Mouse (Mus musculus) stomach, postnatal 0 days (tissue): ENCODE data around the gene Ccdc88b. TPM values are rescaled to one million over a fixed set of nuclear protein-coding genes. Genes with fewer than 3 reads are reported as not detected.

Source experiments
- ATAC-seq: fragments of 200-750 bp; cut with Nextera tagmentation; 2 replicates; pipeline ENCODE4 v1.8.0; 2017; ENCODE audit not compliant: low FRiP score, low TSS enrichment
- DNase-seq: peaks from one replicate; pipeline ENCODE4 v3.0.0-alpha.2; 2016; ENCODE audit warnings: low spot score
- H3K27ac ChIP-seq: fragments of 300-500 bp; sonication (generic); replicated peaks from 2 replicates; pipeline ENCODE4 v1.5.1; 2014; ENCODE audit warnings: mild to moderate bottlenecking, control low read depth
- H3K27me3 ChIP-seq: fragments of 300-500 bp; sonication (generic); 2 replicates; pipeline ENCODE4 v1.6.1; 2014; ENCODE audit warnings: low read length; ENCODE audit not compliant: control insufficient read depth, insufficient read depth
- H3K36me3 ChIP-seq: fragments of 300-500 bp; sonication (generic); 2 replicates; pipeline ENCODE4 v1.6.1; 2014; ENCODE audit warnings: low read length, mixed read lengths; ENCODE audit not compliant: control insufficient read depth, insufficient read depth
- H3K4me1 ChIP-seq: fragments of 300-500 bp; sonication (generic); replicated peaks from 2 replicates; pipeline ENCODE4 v1.6.1; 2014; ENCODE audit warnings: antibody characterized with exemption; ENCODE audit not compliant: control insufficient read depth, insufficient read depth
- H3K4me2 ChIP-seq: fragments of 300-500 bp; sonication (generic); replicated peaks from 2 replicates; pipeline ENCODE4 v1.6.1; 2014; ENCODE audit warnings: low read depth, mild to moderate bottlenecking, control low read depth, moderate library complexity
- H3K4me3 ChIP-seq: fragments of 300-500 bp; sonication (generic); 2 replicates; pipeline ENCODE4 v1.5.1; 2014; ENCODE audit warnings: low read depth, low read length, control low read depth
- H3K9ac ChIP-seq: fragments of 300-500 bp; sonication (generic); 2 replicates; pipeline ENCODE4 v1.6.1; 2014; ENCODE audit warnings: mild to moderate bottlenecking, low read length, control low read depth, mixed read lengths
- H3K9me3 ChIP-seq: fragments of 300-500 bp; sonication (generic); 2 replicates; pipeline ENCODE4 v1.6.1; 2016; ENCODE audit warnings: low read length; ENCODE audit not compliant: control insufficient read depth
- CTCF ChIP-seq: IDR thresholded peaks from 2 replicates; pipeline ENCODE4 v1.5.1; 2016; ENCODE audit warnings: antibody characterized with exemption, low read depth, mild to moderate bottlenecking, moderate library complexity
- EP300 ChIP-seq: optimal IDR thresholded peaks from 2 replicates; pipeline ENCODE3; 2016; ENCODE audit warnings: antibody characterized with exemption
- WGBS: fragments of 180-500 bp; shearing (Covaris S2); extraction: QIAGEN DNeasy Blood & Tissue Kit; methylation state at CpG from one replicate; pipeline ENCODE4 v1.1.7; 2014; 5-methylcytosine and 5-hydroxymethylcytosine counted together
- polyA plus RNA-seq: library from polyadenylated mRNA; unstranded; fragments of >200 nt; fragmentation: Nextera tagmentation; extraction: Ambion mirVana; gene quantifications from 2 replicates; pipeline ENCODE4 v1.2.1, GENCODE M21; 2015

Ccdc88b gene
- polyA plus RNA-seq, 1 experiment from 2014 or later: 0.34 TPM

- DNase-seq: peak; percentile 86
- Histone ChIP-seq H3K27ac (no peak overlapping the region), H3K9me3 (no peaks in the 10 kb centered on the region), H3K4me3 (0 out of 2 replicates have a peak overlapping the region, but pooled peaks have one; percentile 12), H3K27me3 (no peaks in the 10 kb centered on the region), H3K4me2 (peak overlapping the region; percentile 43), H3K36me3 (no peaks in the 10 kb centered on the region), H3K9ac (peak overlapping the region; percentile 41), H3K4me1 (no peaks in the 10 kb centered on the region; the same call in 1 of the 2 replicates)
- peak; percentile 78 for ATAC-seq
- TF ChIP-seq CTCF (peak; percentile 60), EP300 (no peak)
- WGBS: 13% methylated on average over 38 of the region's 38 CpGs
These were observed 2.6 kb downstream of the Ccdc88b start for GRCm38 (mm10) chr19:6855225-6856031.

GRCm38 (mm10) chr19:6854658-6855057, 3.4 kb downstream of the Ccdc88b start:
- TF ChIP-seq EP300 (no peak), CTCF (no peak)
- DNase-seq (no peak), ATAC-seq (no peak)
- Histone ChIP-seq H3K9me3 (no peaks in the 10 kb centered on the region), H3K9ac (no peak overlapping the region), H3K36me3 (no peaks in the 10 kb centered on the region), H3K4me1 (no peaks in the 10 kb centered on the region; the same call in 1 of the 2 replicates), H3K27me3 (no peaks in the 10 kb centered on the region), H3K4me2 (no peak overlapping the region), H3K27ac (no peak overlapping the region), H3K4me3 (no peak overlapping the region)
- 87% methylated on average over 12 of the region's 12 CpGs for WGBS

GRCm38 (mm10) chr19:6853903-6854302, 4.1 kb downstream of the Ccdc88b start:
- Histone ChIP-seq H3K4me1 (no peaks in the 10 kb centered on the region; the same call in 1 of the 2 replicates), H3K4me3 (no peak overlapping the region), H3K4me2 (no peak overlapping the region), H3K36me3 (no peaks in the 10 kb centered on the region), H3K27me3 (no peaks in the 10 kb centered on the region; the same call in 1 of the 2 replicates), H3K27ac (no peak overlapping the region), H3K9ac (no peak overlapping the region), H3K9me3 (no peaks in the 10 kb centered on the region)
- no peak for ATAC-seq
- WGBS: 78% methylated on average over 8 of the region's 8 CpGs
- DNase-seq: no peak
- TF ChIP-seq EP300 (no peak), CTCF (no peak; the same call in 1 of the 2 replicates)

GRCm38 (mm10) chr19:6852393-6853305, 5.4 kb downstream of the Ccdc88b start:
- Histone ChIP-seq H3K36me3 (no peaks in the 10 kb centered on the region), H3K9me3 (no peaks in the 10 kb centered on the region), H3K27ac (no peak overlapping the region), H3K9ac (no peak overlapping the region), H3K27me3 (no peaks in the 10 kb centered on the region; the same call in 1 of the 2 replicates), H3K4me3 (no peak overlapping the region), H3K4me1 (no peaks in the 10 kb centered on the region; the same call in 1 of the 2 replicates), H3K4me2 (no peak overlapping the region)
- TF ChIP-seq EP300: no peak
- TF ChIP-seq CTCF: no peak
- ATAC-seq: peak; percentile 72
- 79% methylated on average over 21 of the region's 21 CpGs for WGBS
- DNase-seq: peak; percentile 56

- DNase-seq: no peak
- no peak for ATAC-seq
- Histone ChIP-seq H3K4me3 (no peak overlapping the region), H3K4me1 (no peaks in the 10 kb centered on the region; the same call in 1 of the 2 replicates), H3K27me3 (peaks cover 2% of the 10 kb centered on the region; the same call in 1 of the 2 replicates), H3K36me3 (no peaks in the 10 kb centered on the region), H3K4me2 (no peak overlapping the region), H3K9ac (no peak overlapping the region), H3K27ac (no peak overlapping the region), H3K9me3 (no peaks in the 10 kb centered on the region)
- 80% methylated on average over 3 of the region's 3 CpGs for WGBS
- no peak for TF ChIP-seq EP300
- no peak for TF ChIP-seq CTCF
These were observed 6.5 kb downstream of the Ccdc88b start for GRCm38 (mm10) chr19:6851497-6851896.
